ENCODE assay signal across 31 mouse cellular contexts in genomic region chr16:58628336-58628680, GRCm38 (mm10). TPM values are rescaled to one million over a fixed set of nuclear protein-coding genes. Genes with fewer than 3 reads are reported as not detected.
"Had no signal": no experiment of that assay in that cellular context is flagged by ENCODE, and none has a peak within 500 bp of the region (broad histone marks: within the 10 kb centered on the region; RNA-seq: fewer than 3 reads in every experiment).

No protein-coding gene starts in this region.

- H3K27me3 ChIP-seq: limb, embryonic 12.5 days; limb, embryonic 15.5 days; megakaryocyte, embryonic 14.5 days; midbrain, embryonic 13.5 days; neural tube, embryonic 13.5 days; stomach, embryonic 15.5 days had no signal

- H3K27ac ChIP-seq: kidney, postnatal 0 days; limb, embryonic 12.5 days; limb, embryonic 15.5 days; midbrain, embryonic 10.5 days; midbrain, embryonic 13.5 days; neural tube, embryonic 13.5 days; stomach, embryonic 15.5 days had no signal

- H3K4me1 ChIP-seq: limb, embryonic 12.5 days; limb, embryonic 15.5 days; midbrain, embryonic 10.5 days; midbrain, embryonic 13.5 days; neural tube, embryonic 13.5 days; stomach, embryonic 15.5 days had no signal

- ATAC-seq: inflammation-experienced regulatory T-cells, adult 6 months; intestine, embryonic 16.5 days; lung, postnatal 0 days; midbrain, embryonic 13.5 days; midbrain, embryonic 16.5 days had no signal

- H3K4me2 ChIP-seq: limb, embryonic 12.5 days; limb, embryonic 15.5 days; lung, embryonic 14.5 days; midbrain, embryonic 13.5 days; neural tube, embryonic 13.5 days; stomach, embryonic 15.5 days had no signal

- DNase-seq: kidney, adult 2 months; kidney, postnatal 25 days; layer of hippocampus, postnatal 36 days; left cerebral cortex, postnatal 4 days; retina, postnatal 1 day; right cerebral cortex, postnatal 25 days; spleen, adult 18-20 months; thymus, postnatal 25 days had no signal

- H3K4me3 ChIP-seq: limb, embryonic 12.5 days; limb, embryonic 15.5 days; megakaryocyte, embryonic 14.5 days; midbrain, embryonic 10.5 days; midbrain, embryonic 13.5 days; myocyte; neural tube, embryonic 13.5 days; stomach, embryonic 15.5 days had no signal

- H3K9me3 ChIP-seq: limb, embryonic 12.5 days; limb, embryonic 15.5 days; megakaryocyte, embryonic 14.5 days; midbrain, embryonic 10.5 days; midbrain, embryonic 13.5 days; neural tube, embryonic 13.5 days; stomach, embryonic 15.5 days had no signal

- H3K36me3 ChIP-seq: limb, embryonic 12.5 days; limb, embryonic 15.5 days; midbrain, embryonic 10.5 days; midbrain, embryonic 13.5 days; neural tube, embryonic 13.5 days; stomach, embryonic 15.5 days had no signal

- H3K9ac ChIP-seq: limb, embryonic 12.5 days; limb, embryonic 15.5 days; lung, embryonic 14.5 days; midbrain, embryonic 13.5 days; neural tube, embryonic 13.5 days; stomach, embryonic 15.5 days had no signal

RNA-seq across cellular contexts. Expression of gene E330017A01Rik, which starts 10.2 kb away (rescaled TPM):
- total RNA-seq: layer of hippocampus, adult 8-10 months; layer of hippocampus, postnatal 10 days; layer of hippocampus, postnatal 36 days; left cerebral cortex, adult 8-10 months; left cerebral cortex, postnatal 14 days; left cerebral cortex, postnatal 4 days; monocyte, adult 5-6 weeks; neutrophil, adult 5-6 weeks had no signal
- polyA plus RNA-seq: inflammation-experienced regulatory T-cells, adult 6 months; intestine, embryonic 16.5 days; kidney, adult 2 months; kidney, postnatal 0 days; large intestine, adult 2 months; limb, embryonic 12.5 days; limb, embryonic 15.5 days; lung, embryonic 14.5 days; lung, postnatal 0 days; midbrain, embryonic 10.5 days; midbrain, embryonic 13.5 days; midbrain, embryonic 16.5 days; myocyte; stomach, embryonic 15.5 days; thymus, postnatal 0 days had no signal

RNA-seq across cellular contexts. Expression of gene Gm813, which starts 11.5 kb away (rescaled TPM):
- total RNA-seq: layer of hippocampus, adult 8-10 months; layer of hippocampus, postnatal 10 days; layer of hippocampus, postnatal 36 days; left cerebral cortex, adult 8-10 months; left cerebral cortex, postnatal 14 days; left cerebral cortex, postnatal 4 days; monocyte, adult 5-6 weeks; neutrophil, adult 5-6 weeks had no signal
- polyA plus RNA-seq: inflammation-experienced regulatory T-cells, adult 6 months; intestine, embryonic 16.5 days; kidney, adult 2 months; kidney, embryonic 14.5 days; kidney, postnatal 0 days; large intestine, adult 2 months; limb, embryonic 12.5 days; limb, embryonic 15.5 days; lung, embryonic 14.5 days; lung, postnatal 0 days; midbrain, embryonic 10.5 days; midbrain, embryonic 13.5 days; midbrain, embryonic 16.5 days; myocyte; neural tube, embryonic 13.5 days; stomach, embryonic 15.5 days; thymus, postnatal 0 days had no signal
